Mouse (Mus musculus) stomach, embryonic 15.5 days (tissue): ENCODE data around the gene Selenon. TPM values are rescaled to one million over a fixed set of nuclear protein-coding genes. Genes with fewer than 3 reads are reported as not detected.

Experiments
- ATAC-seq: fragments of 200-750 bp; cut with Nextera tagmentation; 2 replicates; pipeline ENCODE4 v1.8.0; 2017; ENCODE audit warnings: low read depth, moderate number of reproducible peaks, moderate TSS enrichment; ENCODE audit not compliant: insufficient read depth, low FRiP score
- H3K27ac ChIP-seq: fragments of 300-500 bp; sonication (generic); 2 replicates; pipeline ENCODE4 v1.5.1; 2015; ENCODE audit warnings: mild to moderate bottlenecking, inconsistent platforms
- H3K27me3 ChIP-seq: fragments of 300-500 bp; sonication (generic); replicated peaks from 2 replicates; pipeline ENCODE4 v1.6.1; 2015; ENCODE audit warnings: inconsistent platforms
- H3K36me3 ChIP-seq: fragments of 300-500 bp; sonication (generic); 2 replicates; pipeline ENCODE4 v1.6.1; 2015; ENCODE audit warnings: inconsistent platforms
- H3K4me1 ChIP-seq: fragments of 300-500 bp; sonication (generic); 2 replicates; pipeline ENCODE4 v1.6.1; 2015; ENCODE audit warnings: inconsistent platforms
- H3K4me2 ChIP-seq: fragments of 300-500 bp; sonication (generic); 2 replicates; pipeline ENCODE4 v1.6.1; 2015; ENCODE audit warnings: mild to moderate bottlenecking, inconsistent platforms
- H3K4me3 ChIP-seq: fragments of 300-500 bp; sonication (generic); replicated peaks from 2 replicates; pipeline ENCODE4 v1.5.1; 2015; ENCODE audit warnings: inconsistent platforms
- H3K9ac ChIP-seq: fragments of 300-500 bp; sonication (generic); 2 replicates; pipeline ENCODE4 v1.6.1; 2015; ENCODE audit warnings: inconsistent platforms
- H3K9me3 ChIP-seq: fragments of 300-500 bp; sonication (generic); 2 replicates; pipeline ENCODE4 v1.6.1; 2016; ENCODE audit warnings: inconsistent platforms
- WGBS: fragments of 180-500 bp; shearing (Covaris S2); methylation state at CpG from one replicate; pipeline ENCODE4 v1.1.7; 2015; 5-methylcytosine and 5-hydroxymethylcytosine counted together
- polyA plus RNA-seq: library from polyadenylated mRNA; unstranded; fragments of >200 nt; fragmentation: Nextera tagmentation; extraction: Ambion mirVana; gene quantifications from 2 replicates; pipeline ENCODE4 v1.2.1, GENCODE M21; 2015

Selenon gene
- polyA plus RNA-seq, 1 experiment from 2014 or later = 33.0 TPM

GRCm38 (mm10) chr4:134588287-134588686, 36.3 kb upstream of the Selenon start:
- H3K27ac ChIP-seq = no peak overlapping the region
- ATAC-seq = no peak
- no peak overlapping the region for H3K4me2 ChIP-seq
- no peaks in the 10 kb centered on the region for H3K9me3 ChIP-seq
- no peaks in the 10 kb centered on the region for H3K36me3 ChIP-seq
- peaks cover 17% of the 10 kb centered on the region for H3K4me1 ChIP-seq
- no peak overlapping the region for H3K9ac ChIP-seq
- no peaks in the 10 kb centered on the region for H3K27me3 ChIP-seq
- H3K4me3 ChIP-seq = no peak overlapping the region
- WGBS = 81% methylated on average over 9 of the region's 9 CpGs

GRCm38 (mm10) chr4:134587636-134588197, 35.8 kb upstream of the Selenon start:
- Histone ChIP-seq H3K9me3 (no peaks in the 10 kb centered on the region), H3K27ac (no peak overlapping the region), H3K27me3 (no peaks in the 10 kb centered on the region), H3K4me2 (no peak overlapping the region), H3K36me3 (no peaks in the 10 kb centered on the region), H3K4me1 (peaks cover 17% of the 10 kb centered on the region), H3K9ac (no peak overlapping the region), H3K4me3 (no peak overlapping the region)
- no peak for ATAC-seq
- WGBS = 62% methylated on average over 11 of the region's 11 CpGs

GRCm38 (mm10) chr4:134586631-134587030, 34.7 kb upstream of the Selenon start:
- WGBS = 78% methylated on average over 1 of the region's 1 CpGs
- Histone ChIP-seq H3K9ac (no peak overlapping the region), H3K4me1 (peaks cover 10% of the 10 kb centered on the region; the same call in 1 of the 2 replicates), H3K27ac (no peak overlapping the region), H3K9me3 (no peaks in the 10 kb centered on the region), H3K36me3 (no peaks in the 10 kb centered on the region), H3K4me3 (no peak overlapping the region), H3K27me3 (no peaks in the 10 kb centered on the region), H3K4me2 (no peak overlapping the region)
- no peak for ATAC-seq

- peaks cover 6% of the 10 kb centered on the region; the same call in 1 of the 2 replicates for H3K4me1 ChIP-seq
- H3K36me3 ChIP-seq = no peaks in the 10 kb centered on the region
- no peak for ATAC-seq
- no peaks in the 10 kb centered on the region for H3K27me3 ChIP-seq
- H3K9me3 ChIP-seq = no peaks in the 10 kb centered on the region
- no peak overlapping the region for H3K27ac ChIP-seq
- no peak overlapping the region for H3K4me3 ChIP-seq
- H3K4me2 ChIP-seq = no peak overlapping the region
- WGBS = 81% methylated on average over 7 of the region's 7 CpGs
- H3K9ac ChIP-seq = no peak overlapping the region
Observed at GRCm38 (mm10) chr4:134586126-134586525, 34.2 kb upstream of the Selenon start.

GRCm38 (mm10) chr4:134583513-134583912, 31.5 kb upstream of the Selenon start:
- WGBS = 55% methylated on average over 3 of the region's 3 CpGs
- H3K36me3 ChIP-seq = no peaks in the 10 kb centered on the region
- H3K9me3 ChIP-seq = no peaks in the 10 kb centered on the region
- no peak for ATAC-seq
- no peak overlapping the region for H3K4me2 ChIP-seq
- H3K27ac ChIP-seq = no peak overlapping the region
- H3K4me1 ChIP-seq = peaks cover 16% of the 10 kb centered on the region
- H3K4me3 ChIP-seq = no peak overlapping the region
- H3K9ac ChIP-seq = no peak overlapping the region
- no peaks in the 10 kb centered on the region for H3K27me3 ChIP-seq

GRCm38 (mm10) chr4:134581365-134581764, 29.4 kb upstream of the Selenon start:
- ATAC-seq = no peak
- no peak overlapping the region for H3K4me3 ChIP-seq
- no peak overlapping the region for H3K27ac ChIP-seq
- H3K4me1 ChIP-seq = peaks cover 16% of the 10 kb centered on the region
- no peak overlapping the region for H3K4me2 ChIP-seq
- WGBS = 58% methylated on average over 8 of the region's 8 CpGs
- H3K9me3 ChIP-seq = no peaks in the 10 kb centered on the region
- no peaks in the 10 kb centered on the region for H3K27me3 ChIP-seq
- H3K9ac ChIP-seq = no peak overlapping the region
- no peaks in the 10 kb centered on the region for H3K36me3 ChIP-seq

GRCm38 (mm10) chr4:134580351-134581148, 28.6 kb upstream of the Selenon start:
- no peak overlapping the region for H3K27ac ChIP-seq
- no peak overlapping the region for H3K4me2 ChIP-seq
- H3K36me3 ChIP-seq = no peaks in the 10 kb centered on the region
- H3K9me3 ChIP-seq = no peaks in the 10 kb centered on the region
- peaks cover 16% of the 10 kb centered on the region for H3K4me1 ChIP-seq
- no peak overlapping the region for H3K4me3 ChIP-seq
- ATAC-seq = no peak
- 81% methylated on average over 15 of the region's 15 CpGs for WGBS
- no peak overlapping the region for H3K9ac ChIP-seq
- H3K27me3 ChIP-seq = no peaks in the 10 kb centered on the region

- no peak overlapping the region for H3K4me3 ChIP-seq
- H3K27ac ChIP-seq = no peak overlapping the region
- WGBS = 36% methylated on average over 5 of the region's 5 CpGs
- H3K36me3 ChIP-seq = no peaks in the 10 kb centered on the region
- peak overlapping the region; percentile 34 for H3K4me2 ChIP-seq
- no peaks in the 10 kb centered on the region for H3K27me3 ChIP-seq
- H3K4me1 ChIP-seq = peaks cover 16% of the 10 kb centered on the region
- no peak for ATAC-seq
- no peak overlapping the region for H3K9ac ChIP-seq
- no peaks in the 10 kb centered on the region for H3K9me3 ChIP-seq
Observed at GRCm38 (mm10) chr4:134579620-134580019, 27.7 kb upstream of the Selenon start.

GRCm38 (mm10) chr4:134579212-134579611, 27.2 kb upstream of the Selenon start:
- H3K4me2 ChIP-seq = peak overlapping the region; percentile 34
- H3K9me3 ChIP-seq = no peaks in the 10 kb centered on the region
- H3K36me3 ChIP-seq = no peaks in the 10 kb centered on the region
- 10% methylated on average over 11 of the region's 11 CpGs for WGBS
- no peak overlapping the region for H3K9ac ChIP-seq
- no peak; the same call in 1 of the 2 replicates for ATAC-seq
- no peak overlapping the region for H3K27ac ChIP-seq
- H3K4me3 ChIP-seq = 0 out of 2 replicates have a peak overlapping the region, but pooled peaks have one; percentile 2
- peaks cover 16% of the 10 kb centered on the region for H3K4me1 ChIP-seq
- no peaks in the 10 kb centered on the region for H3K27me3 ChIP-seq

- ATAC-seq = no peak; the same call in 1 of the 2 replicates
- H3K4me2 ChIP-seq = no peak overlapping the region
- H3K9ac ChIP-seq = no peak overlapping the region
- no peaks in the 10 kb centered on the region for H3K36me3 ChIP-seq
- H3K27ac ChIP-seq = no peak overlapping the region
- H3K27me3 ChIP-seq = no peaks in the 10 kb centered on the region
- 66% methylated on average over 5 of the region's 5 CpGs for WGBS
- H3K9me3 ChIP-seq = no peaks in the 10 kb centered on the region
- H3K4me3 ChIP-seq = no peak overlapping the region
- peaks cover 16% of the 10 kb centered on the region for H3K4me1 ChIP-seq
Observed at GRCm38 (mm10) chr4:134578407-134578806, 26.4 kb upstream of the Selenon start.

GRCm38 (mm10) chr4:134577281-134577680, 25.3 kb upstream of the Selenon start:
- peaks cover 16% of the 10 kb centered on the region for H3K4me1 ChIP-seq
- H3K9me3 ChIP-seq = no peaks in the 10 kb centered on the region
- no peak overlapping the region for H3K9ac ChIP-seq
- no peaks in the 10 kb centered on the region for H3K27me3 ChIP-seq
- WGBS = 68% methylated on average over 2 of the region's 2 CpGs
- H3K36me3 ChIP-seq = no peaks in the 10 kb centered on the region
- no peak overlapping the region for H3K4me2 ChIP-seq
- no peak for ATAC-seq
- no peak overlapping the region for H3K4me3 ChIP-seq
- no peak overlapping the region for H3K27ac ChIP-seq

- no peaks in the 10 kb centered on the region for H3K27me3 ChIP-seq
- H3K36me3 ChIP-seq = no peaks in the 10 kb centered on the region
- H3K27ac ChIP-seq = no peak overlapping the region
- peaks cover 16% of the 10 kb centered on the region for H3K4me1 ChIP-seq
- no peak overlapping the region for H3K4me3 ChIP-seq
- no peaks in the 10 kb centered on the region for H3K9me3 ChIP-seq
- H3K4me2 ChIP-seq = no peak overlapping the region
- no peak overlapping the region for H3K9ac ChIP-seq
- no peak for ATAC-seq
- 48% methylated on average over 11 of the region's 11 CpGs for WGBS
Observed at GRCm38 (mm10) chr4:134575486-134575885, 23.5 kb upstream of the Selenon start.
